Mouse (Mus musculus) hematopoietic stem cell, adult 5-6 weeks (primary cell): ENCODE results near the gene Fam168a. TPM values are rescaled to one million over a fixed set of nuclear protein-coding genes. Genes with fewer than 3 reads are reported as not detected.

Source experiments
- ATAC-seq, 2 experiments: fragments of 125-278 bp in 1 of 2; replicated peaks in 1 of 2; 2 replicates each; pipeline ENCODE4 v1.8.0; 2016 to 2017; ENCODE audit warnings: inconsistent platforms in 2 of 2, mild to moderate bottlenecking in 2 of 2, moderate number of reproducible peaks in 2 of 2, low read depth in 1 of 2, moderate TSS enrichment in 1 of 2; ENCODE audit not compliant: low FRiP score in 2 of 2, poor library complexity in 2 of 2, severe bottlenecking in 2 of 2, insufficient read depth in 1 of 2, low TSS enrichment in 1 of 2
- total RNA-seq: library from RNA; stranded (forward); fragments of 172-1452, 232-1000 nt; gene quantifications from 2 replicates; pipeline ENCODE4 v1.2.3, GENCODE M21; 2017

Gene Fam168a
- total RNA-seq, 1 experiment from 2014 or later = 18.6 TPM

DNA sequence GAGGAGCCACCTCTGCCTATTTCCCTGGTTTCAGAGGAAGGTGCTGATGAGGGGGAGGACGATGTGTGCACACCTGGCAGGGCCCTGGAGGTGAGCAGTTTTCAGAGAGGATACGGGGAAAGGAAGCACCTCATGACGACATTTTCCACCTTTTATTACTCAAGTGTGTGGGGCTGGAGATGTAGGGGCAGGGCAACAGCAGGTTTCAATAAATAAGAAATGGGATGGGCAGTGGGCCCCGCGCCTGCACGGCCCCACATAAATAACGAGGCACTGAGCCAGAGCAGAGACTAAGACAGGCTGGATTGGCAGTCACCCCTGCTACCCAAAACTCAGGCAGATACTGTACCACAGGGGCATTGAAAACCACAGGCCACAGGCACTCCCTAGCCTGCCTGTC is 139.6 kb downstream of the Fam168a start:
- ATAC-seq = peak in 1 of 2 experiments; percentile 37; a peak in 1 of 4 replicates

DNA sequence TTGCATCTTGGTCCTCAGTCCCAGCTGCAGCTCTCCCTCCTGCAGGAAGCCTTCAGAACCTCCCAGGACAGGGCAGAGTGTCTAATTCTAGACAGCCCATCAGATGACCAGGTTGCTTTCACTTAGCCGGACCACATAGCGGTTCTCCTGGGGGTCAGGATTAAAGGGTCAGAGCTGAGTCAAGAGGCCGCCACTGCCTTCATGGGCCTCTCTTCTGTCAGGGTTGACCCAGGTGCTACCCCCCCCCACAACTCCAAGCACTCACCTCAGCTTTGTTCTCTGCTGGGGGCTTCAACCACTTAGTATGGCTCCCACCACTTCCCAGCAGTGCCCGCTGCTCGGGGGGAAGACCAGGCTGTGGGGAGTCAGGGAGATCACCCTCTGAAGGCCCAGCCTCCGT is 140.7 kb downstream of the Fam168a start:
- no peak for ATAC-seq

DNA sequence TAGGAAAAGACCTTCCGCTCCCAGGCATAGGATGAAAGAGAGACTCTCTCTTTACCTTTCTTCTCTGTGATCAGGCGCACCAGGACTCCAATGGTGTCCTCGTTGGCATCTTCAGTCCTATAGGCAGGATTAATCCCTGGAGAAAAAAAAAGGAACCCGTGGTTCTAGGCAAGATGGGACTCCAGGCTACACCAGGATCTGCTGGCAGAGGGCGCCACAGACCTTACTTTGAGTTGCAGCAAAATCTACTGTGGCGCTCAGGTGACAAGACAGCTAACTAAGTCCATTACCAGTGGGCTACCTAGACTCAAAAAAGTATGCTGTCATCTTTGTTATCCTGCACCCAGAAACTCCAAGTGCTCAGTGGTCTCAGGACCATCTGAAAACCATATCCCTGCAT is 142.3 kb downstream of the Fam168a start:
- ATAC-seq = no peak

DNA sequence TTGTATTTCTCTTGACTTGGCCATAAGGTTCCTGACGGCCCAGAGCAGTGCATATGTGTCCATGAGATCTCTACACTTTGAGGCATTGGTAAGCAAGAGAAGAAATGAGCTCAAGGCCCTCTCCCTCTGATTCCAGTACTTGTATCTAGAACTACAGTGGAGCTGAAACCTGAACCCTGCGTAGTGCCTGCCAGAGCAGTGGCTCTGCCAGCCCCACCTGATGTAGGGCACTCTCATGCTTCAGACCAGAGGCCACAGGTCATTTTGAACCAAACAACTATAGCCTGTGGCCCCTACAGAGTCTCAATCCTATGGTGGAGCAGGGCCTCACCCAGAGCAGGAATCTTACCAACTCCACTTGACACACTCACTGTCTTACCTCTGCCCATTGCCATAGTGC is 143.1 kb downstream of the Fam168a start:
- ATAC-seq = no peak

DNA sequence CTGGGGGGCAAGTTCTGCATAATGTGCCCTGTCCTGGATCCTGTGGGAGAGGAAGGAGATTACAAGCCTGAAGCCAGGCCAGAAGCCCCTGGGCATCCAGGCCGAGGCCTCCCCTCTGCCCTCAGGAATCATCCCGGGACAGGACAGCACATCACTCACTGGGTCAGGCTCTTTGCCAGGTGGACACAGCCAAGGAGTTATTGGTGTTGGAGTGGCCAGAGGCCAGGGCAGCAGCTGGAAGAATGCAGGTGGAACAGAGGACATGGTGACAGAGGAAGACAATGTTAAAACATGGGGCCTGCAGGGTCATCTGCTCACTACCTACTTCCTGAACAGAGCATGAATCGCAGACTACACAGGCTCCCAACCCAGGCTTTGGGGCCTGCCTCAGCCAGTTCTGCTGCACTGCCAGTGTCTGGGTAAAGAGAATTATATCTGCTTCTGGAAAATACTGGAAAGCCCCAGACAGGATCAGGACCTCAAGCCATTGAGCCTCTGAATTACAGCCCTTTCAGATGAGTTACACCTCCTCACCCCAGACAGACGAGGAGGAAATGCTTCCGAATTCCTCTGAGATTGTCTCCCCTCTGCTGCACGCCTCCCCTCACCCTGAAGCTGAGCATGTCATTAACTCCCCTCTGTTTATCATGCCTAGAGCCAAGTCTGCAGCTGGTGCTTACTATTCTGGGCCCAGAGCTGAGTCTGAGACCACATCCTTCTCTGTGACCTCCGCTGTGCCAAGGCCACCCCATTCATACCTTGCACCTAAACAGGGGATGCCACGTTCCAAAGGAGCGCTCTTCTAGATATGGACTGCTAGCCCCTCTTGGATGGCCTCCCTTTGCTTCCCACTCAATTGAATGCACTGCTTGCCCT is 145.3 kb downstream of the Fam168a start:
- no peak for ATAC-seq

DNA sequence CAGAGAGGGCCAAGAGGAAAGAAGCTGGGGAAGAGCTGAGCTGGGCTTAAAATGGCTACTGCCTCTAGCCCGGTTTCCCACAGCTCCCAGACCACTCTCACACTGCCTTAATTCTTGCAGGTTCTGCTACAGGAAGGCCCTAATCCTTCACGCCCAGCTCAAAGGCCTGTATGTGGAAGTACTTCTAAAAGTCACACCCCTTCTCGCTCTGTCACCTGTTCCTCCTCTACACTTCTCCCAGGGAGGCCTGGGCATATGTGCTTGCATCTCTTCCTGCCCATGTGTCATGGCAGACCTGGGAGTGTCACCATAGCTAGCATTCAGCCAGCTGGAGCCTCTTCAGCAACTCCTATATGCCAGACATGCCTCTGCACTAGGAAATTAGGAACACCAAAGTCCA is 147.0 kb downstream of the Fam168a start:
- no peak for ATAC-seq

DNA sequence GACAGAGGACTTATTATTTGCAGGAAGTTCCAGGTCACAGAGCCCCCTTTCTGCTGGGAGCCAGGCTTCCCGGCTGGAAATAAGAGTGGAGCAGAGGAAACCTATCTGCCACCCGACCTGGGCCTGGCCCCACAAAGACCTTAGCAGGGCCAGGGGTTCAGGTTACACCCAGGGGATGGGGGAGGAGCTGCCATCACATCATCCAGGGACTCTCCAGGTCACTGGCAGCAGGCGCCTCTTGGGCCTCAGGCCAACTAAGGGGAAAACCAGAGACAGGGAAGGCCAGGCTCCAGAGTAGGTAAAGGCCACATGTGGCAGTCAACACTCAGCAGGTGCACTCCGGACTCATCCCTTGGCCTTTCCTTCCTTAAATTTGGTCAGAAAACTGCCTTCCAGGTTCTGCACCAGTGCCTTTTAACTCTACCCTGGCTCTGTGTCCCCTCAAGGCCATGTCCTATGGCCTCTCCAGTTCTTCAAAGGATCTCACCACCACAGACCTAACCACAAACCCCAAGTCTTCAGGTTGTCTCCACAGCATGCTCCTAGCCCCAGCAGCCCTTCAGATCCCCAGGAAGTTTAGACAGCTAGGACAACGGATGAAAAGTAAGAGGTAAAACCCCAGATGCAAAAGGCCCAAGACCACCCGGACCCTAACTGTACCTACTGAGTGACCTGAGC is 147.8 kb downstream of the Fam168a start:
- no peak for ATAC-seq

DNA sequence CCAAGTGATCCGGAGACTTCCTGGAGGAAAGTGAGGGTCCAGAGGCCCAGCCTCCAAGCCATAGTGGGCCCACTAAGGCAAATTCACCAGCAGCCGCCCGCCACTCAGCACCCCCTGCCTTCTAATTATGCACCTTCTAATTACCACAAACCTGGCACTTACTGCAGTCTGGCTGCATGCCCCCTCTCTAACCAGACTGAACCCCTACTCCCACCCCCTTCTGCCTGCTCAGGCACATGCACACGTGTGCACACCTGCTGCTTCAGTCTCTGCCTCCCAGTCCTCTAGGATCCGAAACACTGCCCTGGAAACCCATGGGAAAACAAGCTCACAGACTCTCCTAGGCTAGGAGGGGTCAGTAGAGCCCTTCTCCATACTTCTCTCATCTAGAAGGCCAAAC is 148.4 kb downstream of the Fam168a start:
- no peak for ATAC-seq

DNA sequence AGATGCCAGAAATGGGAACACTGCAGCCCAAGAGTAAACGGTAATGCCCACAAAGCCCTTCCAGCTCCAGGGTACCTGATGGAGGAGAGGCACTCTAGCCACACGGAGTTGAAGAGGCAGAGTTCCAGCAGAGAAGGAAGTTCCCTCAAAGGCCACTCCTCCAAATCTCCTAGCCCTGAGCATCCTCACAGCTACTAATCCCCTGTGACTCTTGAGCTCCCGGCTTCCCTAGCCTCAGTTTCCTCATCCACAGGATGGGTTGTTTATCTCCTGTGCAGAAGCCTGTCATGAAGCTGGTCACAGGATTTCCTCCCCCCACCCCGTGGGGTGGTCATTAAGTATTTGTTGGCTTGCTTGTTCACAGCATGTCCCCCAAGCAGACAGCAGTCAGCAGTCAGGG is 148.9 kb downstream of the Fam168a start:
- 0 out of 4 replicates have a peak, but pooled peaks of 1 of the 2 experiments have one; percentile 1 for ATAC-seq

DNA sequence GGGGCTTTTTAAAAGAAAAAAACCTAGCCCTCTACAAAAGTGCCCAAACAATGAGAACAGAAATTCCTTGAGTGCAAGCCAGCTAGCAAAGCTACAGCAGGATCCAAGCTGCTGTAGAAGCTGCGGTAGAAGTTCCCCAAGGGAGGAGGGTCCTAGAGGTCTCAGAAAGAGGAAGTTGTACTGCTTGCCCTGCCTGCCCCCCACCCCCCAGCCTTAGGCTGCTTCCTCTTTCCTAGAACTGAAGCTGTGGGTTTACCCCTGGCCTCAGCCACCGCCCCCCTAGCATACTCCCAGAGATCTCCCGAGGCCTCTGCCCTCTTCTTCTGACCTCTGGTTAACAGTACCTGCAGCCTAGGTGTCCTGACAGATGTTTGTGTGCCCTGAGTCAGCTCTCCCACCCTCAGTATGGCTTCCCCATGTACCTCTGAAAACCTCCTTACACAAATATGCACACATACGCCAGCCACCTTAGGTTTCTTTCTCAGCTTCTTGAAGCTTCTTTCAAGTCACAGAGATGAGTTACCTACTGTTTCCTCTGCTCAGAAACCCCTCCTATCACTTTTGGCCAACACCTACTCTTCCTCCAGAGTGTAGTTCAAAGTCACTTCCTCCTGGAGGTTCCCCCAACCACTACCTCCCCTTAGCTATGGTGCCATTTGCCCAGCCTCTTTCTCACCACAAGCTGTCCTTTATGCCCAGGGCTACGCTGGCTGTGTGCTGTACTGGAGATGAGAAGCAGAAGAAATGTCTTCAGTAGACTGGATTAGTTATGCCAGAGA is 149.5 kb downstream of the Fam168a start:
- ATAC-seq = peak; percentile 88 to 89

DNA sequence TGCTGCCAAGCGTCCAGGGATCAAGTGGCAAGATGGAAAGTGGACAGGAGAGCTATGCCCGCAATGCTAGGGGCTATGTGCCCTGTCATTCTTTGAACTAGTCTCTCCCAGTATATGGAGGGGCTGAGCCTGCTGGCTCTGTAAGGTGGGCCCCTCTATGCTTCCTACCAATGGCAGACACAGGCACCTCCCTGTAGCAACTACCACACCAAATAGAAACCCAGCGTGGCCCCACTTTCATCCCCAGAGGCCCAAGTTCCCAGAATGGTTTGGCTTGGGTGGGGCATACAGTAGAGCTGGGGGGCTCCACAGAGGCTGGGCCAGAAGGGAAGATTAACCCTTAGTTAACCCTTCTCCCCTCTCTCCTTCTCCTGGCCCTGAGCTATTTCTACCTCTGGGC is 154.0 kb downstream of the Fam168a start:
- ATAC-seq = no peak

DNA sequence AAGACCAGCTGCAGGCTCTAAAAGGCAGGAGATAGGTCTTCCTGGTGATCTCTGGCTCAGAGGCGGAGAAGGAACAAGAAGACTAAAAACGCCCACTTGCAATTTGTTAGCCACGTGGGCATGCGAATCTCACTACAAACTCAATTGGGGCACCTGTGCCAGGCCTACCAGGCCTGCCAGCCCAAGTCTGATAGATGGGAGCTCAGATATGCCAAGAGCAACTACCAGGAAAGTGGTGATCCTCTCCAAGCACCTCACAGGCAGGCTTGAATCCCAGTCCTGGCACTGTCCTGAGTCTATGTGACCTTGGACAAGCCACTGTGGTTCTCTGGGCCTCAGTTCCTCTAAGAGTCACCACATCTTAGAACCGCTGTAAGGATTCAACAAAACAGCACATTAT is 154.8 kb downstream of the Fam168a start:
- ATAC-seq = no peak

DNA sequence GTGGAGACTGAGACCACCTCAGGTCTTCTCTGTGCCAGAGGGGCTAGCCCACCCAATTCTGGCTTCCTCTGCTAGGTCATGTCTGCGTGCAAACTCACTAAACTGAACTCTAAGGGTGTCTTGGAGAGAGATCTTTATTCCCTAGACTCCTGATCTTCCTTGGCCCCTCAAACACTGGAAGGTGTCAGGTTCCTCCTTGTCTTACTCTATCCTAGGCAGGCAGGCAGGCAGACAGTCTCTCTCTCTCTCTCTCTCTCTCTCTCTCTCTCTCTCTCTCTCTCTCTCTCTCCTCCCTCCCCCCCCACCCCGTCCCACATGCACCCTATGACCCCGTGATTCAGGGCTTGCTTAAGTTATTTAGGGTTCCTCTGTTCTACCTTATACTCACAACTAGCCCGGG is 155.9 kb downstream of the Fam168a start:
- ATAC-seq = no peak

DNA sequence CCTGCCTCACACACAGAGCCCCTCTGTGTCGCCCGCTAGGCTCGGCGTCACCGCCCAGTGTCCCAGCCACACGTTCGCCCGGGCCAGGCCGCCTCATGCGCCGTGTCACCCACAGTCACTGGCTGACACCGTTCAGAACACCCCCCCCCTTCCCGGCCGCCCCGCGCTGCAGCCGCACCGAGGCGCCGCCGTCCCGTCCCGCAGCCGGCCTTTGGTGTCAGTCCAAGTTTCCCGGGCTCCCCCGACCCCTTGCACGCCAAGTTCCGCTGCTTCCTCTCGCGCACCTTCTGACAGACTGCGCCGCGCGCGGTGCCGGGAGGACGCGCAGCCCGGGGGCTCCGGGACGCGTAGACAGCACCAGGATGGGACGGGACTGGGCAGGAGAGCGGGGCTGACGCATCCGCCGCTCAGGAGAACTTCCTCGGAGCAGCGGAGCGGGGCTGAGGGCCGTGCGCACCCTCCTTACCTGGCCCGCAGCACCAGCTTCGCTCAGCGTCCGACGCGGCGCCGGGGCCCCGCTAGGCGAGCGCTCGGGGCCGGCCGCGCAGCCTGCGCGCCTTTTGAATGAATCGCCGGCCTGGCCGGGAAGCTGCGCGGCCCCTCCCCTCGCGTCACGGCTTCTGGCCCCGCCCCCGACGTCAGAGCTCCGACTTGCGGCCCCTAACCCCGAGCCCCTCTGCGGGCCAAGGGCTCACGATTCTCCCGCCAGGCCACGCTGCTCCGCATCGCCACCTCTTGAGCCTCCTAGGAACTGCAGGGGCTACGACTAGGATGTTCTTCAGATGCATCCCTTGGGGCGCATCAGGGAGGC is 156.6 kb downstream of the Fam168a start, which contains the start of gene Relt:
TSS of gene Relt (minus strand) at position 619 of the 811 bp plus-strand sequence.
- peak; percentile 92 to 93 for ATAC-seq

DNA sequence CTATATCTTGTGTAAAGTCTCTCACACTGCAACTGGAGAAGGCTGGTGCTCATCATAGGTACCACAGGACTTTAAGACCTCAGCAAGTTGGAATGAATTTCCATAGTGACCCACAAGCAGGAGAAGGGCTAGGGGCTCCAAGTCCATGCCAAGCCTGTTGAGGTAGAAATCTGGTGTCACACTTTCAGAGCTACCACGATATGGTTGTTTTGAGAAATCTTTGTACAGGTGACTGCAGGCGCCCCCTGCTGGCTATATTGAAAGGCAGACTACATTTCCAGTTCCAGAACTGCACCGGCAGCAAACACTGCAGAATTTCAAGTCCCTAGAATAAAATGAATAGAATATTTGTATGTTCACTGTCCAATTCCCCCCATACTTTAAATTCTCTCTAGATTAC is 160.2 kb downstream of the Fam168a start:
- no peak for ATAC-seq

DNA sequence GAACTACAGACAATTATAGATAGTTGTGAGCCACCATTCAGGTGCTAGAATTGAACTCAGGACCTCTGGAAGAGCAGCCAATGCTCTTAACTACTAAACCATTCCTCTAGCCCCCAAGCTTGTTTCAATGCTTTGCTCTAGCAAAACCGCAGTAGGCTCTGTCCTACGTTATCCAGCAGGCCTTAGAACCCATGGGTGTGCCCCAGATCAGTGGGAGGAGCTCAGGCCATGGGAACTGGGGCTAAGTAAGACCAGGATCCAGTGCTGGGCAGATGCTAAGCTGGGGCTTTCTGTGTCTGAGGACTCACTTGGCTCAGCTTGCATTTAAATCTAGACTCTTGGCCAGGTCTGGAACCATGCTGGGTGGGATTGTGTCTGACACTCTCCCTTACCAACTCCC is 161.1 kb downstream of the Fam168a start:
- ATAC-seq = no peak

DNA sequence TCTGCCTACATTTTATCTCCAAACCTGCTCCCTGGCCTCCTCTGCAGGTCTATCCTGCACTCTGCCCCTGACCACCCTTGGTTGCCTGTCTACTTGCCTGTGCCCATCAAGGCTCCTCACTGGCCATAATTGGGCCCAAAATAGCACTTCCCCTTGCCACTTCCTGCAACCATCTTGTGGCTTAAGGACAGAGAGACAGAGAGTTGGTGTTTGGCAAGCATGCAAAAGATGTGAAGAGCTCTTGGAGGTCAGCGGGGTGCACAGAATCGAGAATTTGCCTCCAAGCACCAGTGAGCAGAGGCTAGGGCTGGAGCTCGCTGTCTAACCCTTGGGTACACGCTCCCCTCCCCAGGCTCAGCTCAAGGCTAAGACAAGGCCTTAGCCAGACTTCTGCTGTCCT is 162.1 kb downstream of the Fam168a start:
- ATAC-seq = peak; percentile 22 to 29; a peak in 1 of 4 replicates
